Mouse (Mus musculus): Measurements from ENCODE around the gene Prox1.

DNA sequence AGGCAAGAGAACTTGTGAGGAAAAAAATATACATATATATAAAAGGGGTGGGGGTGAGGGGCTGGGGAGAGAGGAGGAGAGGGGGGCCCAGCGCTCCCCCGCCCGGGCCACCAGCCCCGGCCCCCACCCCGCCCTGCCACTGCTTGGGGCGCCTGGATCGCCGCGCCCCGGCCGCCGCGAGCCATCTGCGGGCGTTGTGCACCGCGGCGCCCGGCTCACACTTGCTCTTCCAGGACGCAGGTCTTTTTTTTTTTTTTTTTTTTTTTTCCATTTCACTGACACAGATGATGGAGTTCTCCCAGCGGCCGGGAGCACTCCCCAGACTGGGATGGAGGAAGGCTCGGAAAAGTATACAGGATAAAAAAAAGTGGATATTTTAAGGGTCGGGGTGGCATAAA lies 304 bp upstream of the Prox1 start:
- TF ChIP-seq CTCF (IDR thresholded peaks at IDR 0.05; ENCODE audit: extremely low read depth, insufficient read length, insufficient replicate concordance, low read depth, low read length) (no peak), POLR2A (IDR thresholded peaks at IDR 0.05; ENCODE audit: low read depth, low read length) (no peak)
